Mouse (Mus musculus): Measurements from ENCODE around the gene Grsf1.

Gene Grsf1

DNA sequence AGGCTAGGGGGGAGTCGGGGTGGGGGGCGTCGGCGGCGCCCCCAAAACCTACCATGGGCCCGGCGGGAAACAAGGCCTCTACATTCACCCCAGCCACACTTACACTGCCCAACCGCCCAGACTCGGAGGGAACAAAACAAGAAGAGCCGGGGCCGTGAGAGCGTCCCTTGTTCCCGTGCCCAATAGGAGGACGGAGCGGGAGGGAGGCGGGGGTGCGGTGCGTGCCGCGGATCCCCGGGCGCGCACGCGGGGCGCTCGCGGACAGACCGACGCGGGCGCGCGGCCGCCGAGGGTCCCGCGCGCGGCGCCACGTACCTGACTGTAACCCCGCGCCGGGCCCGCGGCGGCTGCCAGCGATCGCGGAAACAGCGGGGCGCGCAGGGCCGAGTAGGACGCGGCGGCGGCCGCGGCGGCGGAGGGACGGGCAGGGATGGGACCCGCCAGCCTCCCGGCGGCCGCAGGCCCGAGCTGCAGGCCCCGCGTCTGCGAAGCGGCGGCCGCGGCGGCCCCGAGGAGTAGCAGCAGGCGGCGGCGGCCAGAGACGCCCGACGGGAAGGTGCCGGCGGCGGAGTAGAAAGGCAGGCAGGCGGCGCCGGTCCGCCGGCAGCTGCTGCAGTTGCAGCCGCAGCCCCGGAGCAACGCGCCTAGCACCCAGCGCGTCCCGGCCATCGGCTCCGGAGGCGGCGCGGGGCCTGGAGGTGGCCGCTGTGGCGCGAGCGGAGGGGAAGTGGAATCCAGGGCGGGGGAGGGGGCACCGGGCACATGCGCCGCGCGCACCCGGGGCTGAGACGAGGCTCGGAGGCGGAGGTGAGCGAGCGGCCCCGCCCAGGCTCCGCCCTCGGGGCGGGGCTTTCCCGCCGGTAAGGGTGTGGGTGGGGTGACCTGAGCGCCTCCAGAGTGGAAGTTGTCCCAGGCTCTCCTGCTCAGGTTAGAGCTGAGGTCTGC lies at the start of gene Grsf1:
Grsf1 (minus strand) TSS at position 729 of the 945 bp plus-strand sequence.
- peak; percentile 92 for DNase-seq (ENCODE audit: low spot score)

DNA sequence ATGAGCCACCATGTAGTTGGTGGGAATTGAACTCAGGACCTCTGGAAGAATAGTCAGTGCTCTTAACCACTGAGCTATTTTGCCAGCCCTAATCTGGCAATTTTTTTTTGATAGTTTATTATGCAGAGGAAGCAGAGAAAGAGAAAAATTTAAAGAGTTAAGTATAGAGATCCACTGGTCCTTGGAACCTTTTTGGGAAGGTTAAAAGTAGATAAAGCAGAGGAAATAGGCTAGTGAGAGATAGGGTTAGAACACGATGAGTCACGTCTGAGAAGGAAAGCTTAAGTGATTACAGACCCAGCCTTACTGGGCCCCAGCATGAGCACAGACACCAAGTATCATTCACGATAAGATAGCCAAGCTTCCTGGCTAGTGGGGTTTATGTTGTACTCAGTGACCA lies 48.1 kb upstream of the Grsf1 start:
- no peak for DNase-seq (ENCODE audit: low spot score)

DNA sequence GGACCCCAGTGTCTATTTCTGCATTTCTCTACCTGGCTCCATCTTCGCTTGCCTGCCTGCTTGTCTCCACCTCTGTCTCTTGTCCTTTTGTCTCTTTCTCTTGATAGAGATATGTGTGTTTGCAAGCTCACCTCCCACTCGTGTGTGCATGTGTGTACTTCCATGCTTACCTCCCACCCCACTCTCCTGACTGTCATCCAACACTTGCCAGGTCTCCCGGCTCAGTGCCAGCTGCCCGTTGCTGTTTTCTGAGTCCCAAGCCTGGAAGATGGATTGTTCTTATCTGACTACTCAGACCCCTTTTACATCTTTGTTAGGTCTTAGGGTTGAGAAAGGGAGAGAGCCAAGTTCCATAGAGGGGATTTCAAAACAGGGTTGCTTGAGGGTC lies 46.2 kb upstream of the Grsf1 start:
- DNase-seq (ENCODE audit: low spot score): no peak

DNA sequence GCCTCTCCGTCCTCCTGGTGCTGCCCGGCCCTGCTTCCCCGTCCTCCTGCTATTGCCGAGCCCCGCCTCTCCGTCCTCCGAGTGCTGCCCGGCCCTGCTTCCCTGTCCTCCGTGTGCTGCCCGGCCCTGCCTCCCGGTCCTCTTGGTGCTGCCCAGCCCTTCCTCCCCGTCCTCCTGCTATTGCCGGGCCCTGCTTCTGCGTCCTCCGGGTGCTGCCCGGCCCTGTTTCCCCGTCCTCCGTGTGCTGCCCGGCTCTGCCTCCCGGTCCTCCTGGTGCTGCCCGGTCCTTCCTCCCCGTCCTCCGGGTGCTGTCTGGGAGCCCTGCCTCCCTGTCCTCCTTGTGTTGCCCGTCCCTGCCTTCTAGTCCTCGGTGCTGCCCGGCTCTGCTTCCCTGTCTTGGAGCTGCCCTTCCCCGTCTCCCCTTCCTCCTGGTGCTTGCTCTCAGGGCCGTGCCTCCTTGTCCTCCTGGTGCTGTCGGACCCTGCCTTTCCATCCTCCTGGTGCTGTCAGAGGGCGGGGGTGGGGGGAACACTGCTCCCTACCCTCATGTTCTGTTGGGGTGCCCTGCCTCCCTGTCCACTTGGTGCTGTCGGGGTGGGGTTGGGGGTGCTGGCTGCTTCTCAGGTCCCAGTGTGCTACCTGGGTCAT lies 45.7 kb upstream of the Grsf1 start:
- DNase-seq (ENCODE audit: low spot score): peak; percentile 54

- DNase-seq (ENCODE audit: low spot score): no peak
Measured at GRCm38 (mm10) chr5:88721003-88721475, 45.1 kb upstream of the Grsf1 start.

DNA sequence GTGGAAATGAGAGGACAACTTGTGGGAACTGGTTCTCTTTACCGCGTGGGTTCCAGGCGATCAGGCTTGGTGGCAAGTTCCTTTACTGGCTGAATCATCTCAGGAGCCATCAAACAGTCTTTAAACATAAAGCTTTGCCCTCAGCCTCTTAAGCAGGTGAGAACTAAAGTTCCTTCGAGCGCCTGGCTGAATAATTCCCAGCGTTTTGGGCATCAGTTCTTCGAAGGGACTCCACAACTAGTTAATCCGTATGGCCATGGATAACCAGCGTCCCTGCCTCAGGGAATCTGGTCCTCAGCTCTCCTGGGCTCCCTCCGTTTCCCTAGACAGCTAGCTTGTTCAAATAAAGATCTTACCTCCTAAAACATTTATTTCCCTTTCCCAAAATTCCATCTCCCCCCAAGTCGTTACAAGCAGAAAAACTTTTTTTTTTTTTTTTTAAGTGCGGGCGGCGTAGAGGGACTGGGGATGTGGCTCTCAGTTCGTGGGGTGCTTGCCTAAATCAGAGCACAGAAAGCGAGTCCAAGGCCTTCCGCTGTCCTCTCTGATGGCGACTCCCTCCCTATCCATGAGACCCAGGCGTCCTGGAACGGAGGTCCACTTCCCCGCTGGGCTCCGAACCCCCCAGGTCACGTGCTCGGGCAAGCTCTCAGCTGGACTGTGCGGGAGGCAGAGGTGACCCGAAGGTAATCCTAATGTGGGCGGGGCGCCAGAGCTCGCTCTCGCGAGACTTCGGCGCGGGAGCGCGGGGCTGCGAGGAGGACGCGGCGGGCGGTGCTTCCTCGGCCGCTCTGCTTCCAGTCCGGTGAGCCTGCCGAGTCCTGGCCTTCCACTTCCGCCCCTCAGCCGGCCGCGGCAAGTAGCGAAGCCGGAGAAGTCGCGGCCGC lies 44.4 kb upstream of the Grsf1 start, which contains the start of gene Mob1b:
Mob1b (plus strand) TSS at position 740 of the 887 bp plus-strand sequence.
- peak; percentile 98 for DNase-seq (ENCODE audit: low spot score)

DNA sequence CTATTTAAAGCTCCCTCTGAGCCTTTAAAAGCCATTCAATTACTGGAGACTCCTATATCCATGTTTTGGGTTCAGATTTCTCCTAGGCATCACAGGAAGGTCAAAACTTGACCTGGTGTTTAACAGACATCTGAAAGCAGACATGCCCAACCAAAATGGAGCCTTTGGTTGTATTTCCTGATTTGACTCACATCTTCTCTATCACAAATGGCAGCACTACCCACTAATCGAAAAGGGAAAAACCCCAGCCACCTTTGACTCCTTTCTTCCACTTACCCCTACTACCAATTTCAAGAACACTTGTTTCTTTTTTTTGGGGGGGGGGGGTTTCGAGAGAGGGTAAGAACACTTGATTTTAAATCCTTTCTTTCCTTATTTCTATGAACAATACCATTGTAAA lies 41.0 kb upstream of the Grsf1 start:
- DNase-seq (ENCODE audit: low spot score): no peak

GRCm38 (mm10) chr5:88712328-88712727 lies 36.4 kb upstream of the Grsf1 start:
- no peak for DNase-seq (ENCODE audit: low spot score)

- no peak for DNase-seq (ENCODE audit: low spot score)
Measured at GRCm38 (mm10) chr5:88711618-88712224, 35.8 kb upstream of the Grsf1 start.

GRCm38 (mm10) chr5:88711128-88711527 lies 35.2 kb upstream of the Grsf1 start:
- no peak for DNase-seq (ENCODE audit: low spot score)

DNA sequence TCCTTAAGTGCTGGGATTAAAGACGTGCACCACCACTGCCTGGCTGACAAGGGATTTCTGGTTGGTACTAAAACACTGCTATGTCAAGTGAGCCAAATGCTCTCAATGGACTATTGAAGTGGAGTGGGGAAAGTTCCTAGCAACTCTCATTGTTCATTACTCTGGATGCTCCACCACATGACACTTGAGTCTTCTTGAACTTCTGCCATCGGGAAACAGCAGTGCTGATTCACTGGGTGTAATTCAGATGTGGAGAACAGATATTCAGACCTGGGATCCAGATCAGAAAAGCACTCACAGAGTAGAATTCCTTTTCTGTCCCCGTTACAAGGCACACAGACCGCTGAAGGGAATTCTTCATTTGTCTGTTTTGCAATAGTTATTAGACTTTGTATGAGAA lies 27.6 kb upstream of the Grsf1 start:
- DNase-seq (ENCODE audit: low spot score): no peak

DNA sequence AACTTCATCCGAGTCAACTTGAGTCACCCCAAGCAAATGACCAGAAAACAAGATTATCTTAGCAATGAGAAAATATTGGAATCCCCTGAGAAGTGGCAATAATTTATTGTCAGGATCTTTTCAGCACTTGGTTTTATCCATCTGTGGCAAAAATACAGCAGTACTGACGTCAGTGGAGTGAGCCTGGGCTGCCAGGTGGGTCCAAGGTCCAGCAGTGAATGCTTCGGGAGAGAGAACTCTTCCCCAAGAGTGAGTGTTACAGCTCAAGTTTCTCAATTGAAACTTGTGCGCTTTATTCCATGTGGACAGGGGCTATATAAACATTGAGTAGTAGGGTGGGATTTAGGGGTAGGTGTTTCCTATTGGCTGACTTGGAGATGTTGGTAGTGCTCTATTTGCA lies 26.1 kb upstream of the Grsf1 start:
- DNase-seq (ENCODE audit: low spot score): peak; percentile 52

- DNase-seq (ENCODE audit: low spot score): no peak
Measured at GRCm38 (mm10) chr5:88699251-88699913, 23.4 kb upstream of the Grsf1 start.

DNA sequence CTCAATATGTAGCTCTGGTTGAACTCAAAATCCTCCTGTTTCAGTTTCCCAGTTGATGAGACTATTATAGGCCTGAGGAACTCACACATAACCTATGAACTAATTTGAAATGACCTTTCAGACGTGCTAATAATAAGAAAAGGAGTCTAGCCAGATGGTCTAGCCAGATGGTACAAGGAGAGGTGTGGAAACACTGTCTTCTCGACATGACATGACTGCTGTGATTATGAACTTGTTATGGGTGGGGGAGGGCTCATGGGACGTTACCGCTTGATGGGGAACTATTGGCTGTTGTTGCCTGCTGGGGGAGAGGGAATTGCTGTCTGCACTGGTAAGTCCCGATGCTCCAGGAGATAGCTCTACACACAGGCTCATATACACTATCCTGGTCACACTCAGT lies 21.3 kb upstream of the Grsf1 start:
- DNase-seq (ENCODE audit: low spot score): no peak

DNA sequence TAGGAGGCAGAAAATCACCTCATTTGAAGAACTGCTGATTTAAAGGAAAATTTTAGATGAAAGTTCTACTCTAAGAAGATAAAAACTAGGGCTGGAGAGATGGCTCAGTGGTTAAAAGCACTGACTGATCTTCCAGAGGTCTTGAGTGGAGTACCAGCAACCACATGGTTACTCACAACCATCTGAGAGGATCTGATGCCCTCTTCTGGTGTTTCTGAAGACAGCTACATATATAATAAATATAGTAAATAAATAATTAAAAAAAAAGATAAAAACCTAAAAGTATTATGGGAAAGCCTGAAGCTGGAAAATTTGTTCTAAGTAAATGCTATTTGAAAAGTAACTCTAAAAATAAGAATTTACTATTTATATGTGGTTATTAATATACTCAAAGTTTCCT lies 17.1 kb upstream of the Grsf1 start:
- DNase-seq (ENCODE audit: low spot score): no peak

DNA sequence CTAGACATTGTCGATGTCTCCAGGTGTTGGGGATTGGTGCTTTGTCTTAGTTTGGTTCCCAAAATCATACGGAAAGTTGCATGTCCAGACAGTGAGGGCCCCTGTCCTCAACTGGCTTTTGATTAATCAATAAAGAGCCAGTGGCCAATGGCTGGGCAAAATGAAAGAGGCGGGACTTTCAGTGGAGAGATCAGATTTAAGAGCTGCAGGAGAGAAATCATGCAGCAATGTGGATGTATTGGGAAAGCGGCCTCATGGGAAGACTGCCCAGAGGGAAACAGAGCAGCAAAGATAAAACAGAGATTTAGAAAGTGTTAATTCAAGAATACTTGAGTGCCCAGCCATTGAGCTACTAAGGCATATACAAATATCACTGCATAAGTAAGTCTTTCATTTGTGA lies 16.6 kb upstream of the Grsf1 start:
- DNase-seq (ENCODE audit: low spot score): peak; percentile 48

DNA sequence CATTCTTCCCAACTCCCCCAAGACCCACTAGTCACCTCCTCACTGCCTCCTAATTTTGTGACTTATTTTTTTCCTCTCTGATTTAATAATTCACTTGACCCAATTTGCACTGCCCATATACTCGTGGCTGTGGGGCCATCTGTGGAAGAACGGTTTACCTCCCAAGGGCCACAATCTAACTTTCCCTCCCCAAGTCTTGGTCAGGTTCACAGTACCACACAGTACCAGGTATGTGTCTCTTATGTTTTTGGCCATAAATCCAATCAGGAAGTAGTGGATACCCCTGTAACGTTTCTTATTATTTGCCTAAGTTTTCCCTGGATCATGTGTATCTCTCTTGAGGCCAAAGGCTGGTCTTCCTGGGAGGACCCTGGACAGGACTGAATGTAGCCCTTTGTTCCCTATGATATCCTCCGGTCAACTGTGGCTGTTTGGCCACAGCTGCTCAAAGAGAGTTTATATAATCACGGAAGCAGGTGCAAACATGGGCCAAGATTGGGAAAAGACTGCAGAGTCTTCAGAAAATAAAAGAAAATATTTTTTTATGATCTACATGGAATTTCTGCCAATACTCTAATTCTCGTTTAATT lies 15.6 kb upstream of the Grsf1 start:
- no peak for DNase-seq (ENCODE audit: low spot score)

DNA sequence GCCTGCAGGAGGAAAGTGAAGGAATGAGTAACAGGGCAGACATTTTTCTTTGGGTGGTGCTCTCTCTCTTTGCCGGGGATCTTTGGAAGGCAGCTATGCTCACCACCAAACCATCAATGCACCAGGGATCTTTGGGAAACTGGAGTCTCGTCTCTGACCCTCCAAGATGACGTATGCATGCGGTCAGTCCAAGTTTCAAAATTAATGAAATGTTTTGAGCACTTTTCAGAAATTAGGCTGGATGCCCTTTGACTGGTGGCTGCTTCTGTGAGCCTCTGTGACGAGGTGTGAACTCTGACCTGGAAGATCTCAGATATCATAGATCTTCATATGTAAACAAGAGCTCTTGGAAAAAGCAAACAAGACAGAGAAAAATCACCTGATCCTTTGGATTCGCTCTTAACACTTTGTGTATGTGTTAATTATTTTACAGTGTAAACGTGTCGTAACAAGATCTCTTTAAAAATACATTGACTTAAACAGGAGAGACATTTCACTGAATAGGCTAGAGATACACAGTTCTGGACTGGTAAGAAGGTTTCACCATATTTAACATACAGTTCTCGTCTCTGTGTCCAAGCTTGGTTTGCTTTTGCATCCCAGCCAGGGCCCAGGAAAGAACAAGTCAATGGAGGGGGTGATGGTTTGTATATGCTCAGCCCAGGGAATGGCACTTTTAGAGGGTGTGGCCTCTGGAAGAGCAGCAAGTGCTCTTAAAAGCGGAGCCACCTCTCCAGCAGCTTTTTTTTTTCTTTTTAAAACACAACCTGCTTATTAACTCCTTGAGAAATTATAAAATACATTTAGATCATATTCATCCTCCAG lies 14.9 kb upstream of the Grsf1 start:
- DNase-seq (ENCODE audit: low spot score): no peak

- DNase-seq (ENCODE audit: low spot score): peak; percentile 81
Measured at GRCm38 (mm10) chr5:88689279-88689938, 13.4 kb upstream of the Grsf1 start.
